Mouse (Mus musculus) cerebellum, adult 2 months (tissue): ENCODE measurements around the gene Pithd1.

ENCODE experiments used
- CTCF ChIP-seq: fragments of 200-500 bp; IDR thresholded peaks from 2 replicates; pipeline ENCODE4 v1.5.1; 2011; ENCODE audit warnings: low read depth, mild to moderate bottlenecking, control low read depth, low read length, moderate library complexity, borderline replicate concordance; ENCODE audit not compliant: insufficient read depth
- POLR2A ChIP-seq: fragments of 200-500 bp; IDR thresholded peaks from 2 replicates; pipeline ENCODE4 v1.6.1; 2011; ENCODE audit warnings: low read length, control low read depth, borderline replicate concordance; ENCODE audit not compliant: insufficient read depth

DNA sequence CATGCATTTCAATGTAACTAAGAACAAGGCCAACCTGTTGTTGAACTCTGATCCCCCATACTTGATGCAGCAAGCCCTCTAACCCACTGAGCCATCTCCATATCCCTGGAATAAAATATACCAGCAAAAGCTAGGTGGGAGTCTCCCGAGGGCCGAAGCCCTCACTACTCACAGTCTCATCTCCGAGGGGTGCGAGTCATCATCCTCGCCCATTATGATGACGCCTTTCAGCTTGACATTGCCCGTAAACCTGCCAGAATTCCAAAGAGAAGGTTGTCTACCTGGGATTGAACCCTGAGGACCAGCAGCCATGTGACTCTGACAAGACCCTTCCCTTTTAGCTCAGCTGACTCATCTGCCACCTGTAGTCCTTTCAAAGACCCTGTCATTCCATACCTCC is 1.3 kb downstream of the Pithd1 start:
- TF ChIP-seq POLR2A = no peak
- TF ChIP-seq CTCF = no peak
